Mouse (Mus musculus): Measurements from ENCODE around the gene Aldh2.

GRCm38 (mm10) chr5:121575867-121576266, 17.8 kb downstream of the Aldh2 start:
- TF ChIP-seq POLR2A (IDR thresholded peaks at IDR 0.05; ENCODE audit: low read depth, low read length), result no peak
- no peak for TF ChIP-seq CTCF (conservative IDR thresholded peaks at IDR 0.05; ENCODE audit: insufficient read depth, insufficient read length, low read depth, low read length)

All from kidney, adult 2 months (tissue).